Mouse (Mus musculus): Measurements from ENCODE around the gene Snapc5.

DNA sequence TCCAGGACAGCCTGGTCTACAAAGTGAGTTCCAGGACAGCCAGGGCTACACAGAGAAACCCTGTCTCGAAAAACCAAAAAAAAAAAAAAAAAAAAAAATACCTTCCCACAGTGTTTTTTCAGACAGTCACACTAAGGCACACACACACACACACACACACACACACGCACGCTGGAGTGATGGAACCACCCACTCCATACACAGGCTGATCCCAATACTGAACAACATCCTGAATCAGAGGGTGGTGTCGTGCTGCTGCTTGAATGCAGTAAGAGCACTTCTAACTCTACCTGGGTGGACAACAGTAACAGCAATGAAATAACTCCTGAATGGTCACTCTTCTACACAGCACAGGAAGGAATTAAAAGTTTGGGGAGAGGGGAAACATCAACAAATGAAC lies 42.4 kb downstream of the Snapc5 start:
- no peak for TF ChIP-seq CHD1 (IDR thresholded peaks at IDR 0.05; ENCODE audit: low read depth, low read length)
- no peak for TF ChIP-seq MAFK (IDR thresholded peaks at IDR 0.05; ENCODE audit: insufficient replicate concordance, low read length)
- TF ChIP-seq ZNF384 (IDR thresholded peaks at IDR 0.05; ENCODE audit: low read depth, low read length) = no peak
